Mouse (Mus musculus): Measurements from ENCODE around the gene Sfxn2.

Gene Sfxn2

GRCm38 (mm10) chr19:46572951-46573937 lies at the start of gene Sfxn2, which contains the start of gene Arl3:
Gene Sfxn2, plus strand, starts transcription at chr19:46573365.
Gene Arl3, minus strand, starts transcription at chr19:46573198.
- peak; percentile 97 for DNase-seq (ENCODE audit: low spot score)

GRCm38 (mm10) chr19:46523480-46524151 lies 49.5 kb upstream of the Sfxn2 start:
- peak; percentile 90 for DNase-seq (ENCODE audit: low spot score)

- DNase-seq (ENCODE audit: low spot score) = no peak
These were observed 49.0 kb upstream of the Sfxn2 start for GRCm38 (mm10) chr19:46524152-46524544.

- peak; percentile 76 for DNase-seq (ENCODE audit: low spot score)
These were observed 48.4 kb upstream of the Sfxn2 start for GRCm38 (mm10) chr19:46524601-46525321.

GRCm38 (mm10) chr19:46525691-46526631 lies 47.2 kb upstream of the Sfxn2 start:
- DNase-seq (ENCODE audit: low spot score) = no peak

- peak; percentile 25 for DNase-seq (ENCODE audit: low spot score)
These were observed 45.3 kb upstream of the Sfxn2 start for GRCm38 (mm10) chr19:46527632-46528528.

- peak; percentile 83 for DNase-seq (ENCODE audit: low spot score)
These were observed 44.5 kb upstream of the Sfxn2 start for GRCm38 (mm10) chr19:46528529-46529213.

- peak; percentile 40 for DNase-seq (ENCODE audit: low spot score)
These were observed 43.3 kb upstream of the Sfxn2 start for GRCm38 (mm10) chr19:46529601-46530448.

GRCm38 (mm10) chr19:46530449-46530990 lies 42.6 kb upstream of the Sfxn2 start:
- peak; percentile 35 for DNase-seq (ENCODE audit: low spot score)

GRCm38 (mm10) chr19:46531071-46532030 lies 41.8 kb upstream of the Sfxn2 start:
- DNase-seq (ENCODE audit: low spot score) = peak; percentile 71

- DNase-seq (ENCODE audit: low spot score) = no peak
These were observed 41.0 kb upstream of the Sfxn2 start for GRCm38 (mm10) chr19:46532031-46532688.

- peak; percentile 17 for DNase-seq (ENCODE audit: low spot score)
These were observed 40.1 kb upstream of the Sfxn2 start for GRCm38 (mm10) chr19:46533066-46533465.

- DNase-seq (ENCODE audit: low spot score) = peak; percentile 4
These were observed 39.6 kb upstream of the Sfxn2 start for GRCm38 (mm10) chr19:46533525-46533924.

- DNase-seq (ENCODE audit: low spot score) = peak; percentile 4
These were observed 38.5 kb upstream of the Sfxn2 start for GRCm38 (mm10) chr19:46534542-46535098.

GRCm38 (mm10) chr19:46537357-46537756 lies 35.8 kb upstream of the Sfxn2 start:
- DNase-seq (ENCODE audit: low spot score) = no peak

GRCm38 (mm10) chr19:46538213-46538612 lies 35.0 kb upstream of the Sfxn2 start:
- DNase-seq (ENCODE audit: low spot score) = peak; percentile 10
